Mouse (Mus musculus) forebrain, embryonic 11.5 days (tissue): ENCODE data around the gene Ucp2. TPM values are rescaled to one million over a fixed set of nuclear protein-coding genes. Genes with fewer than 3 reads are reported as not detected.

Source experiments
- ATAC-seq: fragments of 200-750 bp; cut with Nextera tagmentation; replicated peaks from 2 replicates; pipeline ENCODE4 v1.8.0; 2017; ENCODE audit warnings: moderate TSS enrichment; ENCODE audit not compliant: low FRiP score
- DNase-seq: peaks from one replicate; pipeline ENCODE4 v3.0.0-alpha.2; 2017; ENCODE audit warnings: low spot score
- H3K27ac ChIP-seq: fragments of 300-500 bp; sonication (generic); 2 replicates; pipeline ENCODE4 v1.5.1; 2014; ENCODE audit warnings: low read depth, low read length
- H3K27me3 ChIP-seq: fragments of 300-500 bp; sonication (generic); 2 replicates; pipeline ENCODE4 v1.6.1; 2014; ENCODE audit warnings: mild to moderate bottlenecking, low read length, mixed read lengths; ENCODE audit not compliant: control insufficient read depth, insufficient read depth
- H3K36me3 ChIP-seq: fragments of 300-500 bp; sonication (generic); 2 replicates; pipeline ENCODE4 v1.6.1; 2014; ENCODE audit warnings: mild to moderate bottlenecking, low read length, moderate library complexity, mixed read lengths; ENCODE audit not compliant: control insufficient read depth, insufficient read depth
- H3K4me1 ChIP-seq: fragments of 300-500 bp; sonication (generic); replicated peaks from 2 replicates; pipeline ENCODE4 v1.6.1; 2014; ENCODE audit warnings: low read length, mixed read lengths; ENCODE audit not compliant: control insufficient read depth, insufficient read depth
- H3K4me2 ChIP-seq: fragments of 300-500 bp; sonication (generic); 2 replicates; pipeline ENCODE4 v1.6.1; 2014; ENCODE audit warnings: low read depth, mild to moderate bottlenecking, low read length, moderate library complexity, mixed read lengths; ENCODE audit not compliant: severe bottlenecking
- H3K4me3 ChIP-seq: fragments of 300-500 bp; sonication (generic); 2 replicates; pipeline ENCODE4 v1.5.1; 2014; ENCODE audit warnings: low read depth, low read length
- H3K9ac ChIP-seq: fragments of 300-500 bp; sonication (generic); 2 replicates; pipeline ENCODE4 v1.6.1; 2014; ENCODE audit warnings: low read length
- H3K9me3 ChIP-seq: fragments of 300-500 bp; sonication (generic); 2 replicates; pipeline ENCODE4 v1.6.1; 2016; ENCODE audit warnings: low read length, mixed read lengths; ENCODE audit not compliant: control insufficient read depth
- WGBS: fragments of 180-500 bp; shearing (Covaris S2); extraction: QIAGEN DNeasy Blood & Tissue Kit; methylation state at CpG from one replicate; pipeline ENCODE4 v1.1.7; 2014; 5-methylcytosine and 5-hydroxymethylcytosine counted together
- polyA plus RNA-seq: library from polyadenylated mRNA; unstranded; fragments of >200 nt; fragmentation: Nextera tagmentation; extraction: Ambion mirVana; gene quantifications from 2 replicates; pipeline ENCODE4 v1.2.1, GENCODE M21; 2014

Ucp2 gene
- polyA plus RNA-seq, 1 experiment from 2014 or later: 90.4 TPM

DNA sequence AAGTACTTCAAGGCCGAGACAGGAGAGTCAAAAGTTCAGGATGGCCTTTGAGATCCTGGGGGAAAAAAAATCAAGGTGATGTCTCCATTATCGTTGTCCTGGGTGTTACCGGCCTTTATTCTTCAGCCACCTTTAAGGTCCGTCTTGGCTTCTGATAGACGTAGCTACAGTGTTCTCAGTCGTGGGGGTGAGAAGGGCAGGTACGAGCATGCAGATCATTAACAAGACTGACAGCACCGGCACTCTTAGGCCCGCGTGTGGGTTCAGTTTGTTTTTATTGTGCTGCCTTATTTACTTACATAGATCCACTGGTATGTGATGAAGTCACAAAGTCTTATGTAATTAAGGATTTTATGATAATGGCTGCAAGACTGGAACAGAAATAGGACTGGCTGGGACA is 29.4 kb upstream of the Ucp2 start:
- Histone ChIP-seq H3K4me1 (no peaks in the 10 kb centered on the region), H3K36me3 (peaks cover 8% of the 10 kb centered on the region; the same call in 1 of the 2 replicates), H3K4me2 (no peak overlapping the region), H3K27ac (0 out of 2 replicates have a peak overlapping the region, but pooled peaks have one; percentile 8), H3K9me3 (no peaks in the 10 kb centered on the region), H3K27me3 (no peaks in the 10 kb centered on the region), H3K4me3 (no peak overlapping the region), H3K9ac (no peak overlapping the region)
- ATAC-seq (no peak), DNase-seq (no peak)
- 89% methylated on average over 10 of the region's 10 CpGs for WGBS

DNA sequence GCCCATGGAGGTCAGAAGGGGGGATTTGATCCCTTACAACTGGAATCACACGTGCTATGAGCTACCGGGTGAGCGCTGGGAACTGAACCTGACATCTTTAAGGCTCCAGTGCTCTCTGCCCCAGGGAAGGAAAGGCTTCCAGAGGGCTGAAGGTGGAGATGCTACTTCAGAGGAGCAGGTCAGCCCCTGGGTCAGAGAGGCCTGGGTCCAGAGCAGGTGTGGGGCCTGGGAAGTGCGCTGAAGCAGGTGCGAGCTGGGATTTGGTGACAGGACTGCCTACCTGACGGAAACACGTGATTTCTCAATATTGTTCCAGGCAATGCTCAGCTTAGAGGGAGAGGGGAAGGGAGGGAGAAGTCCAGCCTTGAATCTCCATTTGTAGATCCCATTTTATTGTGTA is 28.9 kb upstream of the Ucp2 start:
- Histone ChIP-seq H3K27ac (no peak overlapping the region), H3K27me3 (no peaks in the 10 kb centered on the region), H3K36me3 (peaks cover 8% of the 10 kb centered on the region; the same call in 1 of the 2 replicates), H3K4me3 (no peak overlapping the region), H3K4me1 (no peaks in the 10 kb centered on the region), H3K4me2 (no peak overlapping the region), H3K9me3 (no peaks in the 10 kb centered on the region), H3K9ac (no peak overlapping the region)
- DNase-seq (no peak), ATAC-seq (no peak)
- WGBS: 92% methylated on average over 7 of the region's 7 CpGs

- no peak overlapping the region for H3K27ac ChIP-seq
- no peaks in the 10 kb centered on the region for H3K27me3 ChIP-seq
- DNase-seq: no peak
- no peak overlapping the region for H3K4me3 ChIP-seq
- ATAC-seq: no peak
- peaks cover 3% of the 10 kb centered on the region; the same call in 1 of the 2 replicates for H3K36me3 ChIP-seq
- no peaks in the 10 kb centered on the region for H3K4me1 ChIP-seq
- no peak overlapping the region for H3K9ac ChIP-seq
- no peak overlapping the region for H3K4me2 ChIP-seq
- WGBS: 81% methylated on average over 4 of the region's 4 CpGs
- H3K9me3 ChIP-seq: no peaks in the 10 kb centered on the region
Measured at GRCm38 (mm10) chr7:100465248-100465647, 27.9 kb upstream of the Ucp2 start.

- WGBS: 80% methylated on average over 5 of the region's 5 CpGs
- Histone ChIP-seq H3K27me3 (no peaks in the 10 kb centered on the region), H3K36me3 (no peaks in the 10 kb centered on the region; the same call in 1 of the 2 replicates), H3K4me3 (no peak overlapping the region), H3K9ac (no peak overlapping the region), H3K27ac (peak overlapping the region; percentile 41; the same call in 1 of the 2 replicates), H3K9me3 (no peaks in the 10 kb centered on the region), H3K4me1 (no peaks in the 10 kb centered on the region), H3K4me2 (no peak overlapping the region)
- ATAC-seq (no peak), DNase-seq (no peak)
Measured at GRCm38 (mm10) chr7:100465656-100466309, 27.4 kb upstream of the Ucp2 start.

DNA sequence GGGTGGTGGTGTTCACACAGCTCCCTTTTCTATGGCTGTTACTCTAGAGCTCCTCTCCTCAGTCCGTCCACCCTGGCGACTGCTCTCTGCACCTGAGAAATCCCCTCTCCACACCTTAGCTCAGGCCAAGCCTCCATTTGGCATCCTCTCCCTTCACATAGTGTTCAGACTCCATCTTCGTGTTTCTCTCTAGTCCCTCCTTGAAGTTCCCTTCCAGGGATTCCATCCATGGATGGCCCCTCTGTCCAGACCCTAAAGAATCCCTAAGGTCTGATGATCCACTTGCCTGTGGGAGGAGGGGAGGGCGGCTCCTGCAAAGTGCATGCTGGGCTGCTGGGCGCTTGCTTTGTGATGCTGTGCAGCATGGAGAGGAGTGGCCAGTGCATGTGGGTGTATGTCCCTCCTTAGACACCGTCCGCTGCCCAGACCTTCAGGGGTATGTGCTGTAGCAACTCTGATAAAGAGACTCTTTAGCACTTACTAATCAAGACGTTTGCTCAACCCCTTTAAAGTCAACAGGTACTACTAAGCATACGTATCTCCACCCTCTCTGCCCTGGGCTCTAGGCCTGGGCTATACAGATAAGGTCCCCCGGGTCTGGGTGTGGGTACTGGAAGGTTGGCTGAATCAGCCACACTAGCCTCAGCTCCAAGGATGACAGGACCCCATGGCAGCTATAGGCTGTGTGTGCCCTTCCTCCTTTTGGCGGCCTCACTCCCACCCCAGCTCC is 26.2 kb upstream of the Ucp2 start:
- Histone ChIP-seq H3K4me2 (no peak overlapping the region), H3K4me3 (no peak overlapping the region), H3K9me3 (no peaks in the 10 kb centered on the region), H3K27me3 (no peaks in the 10 kb centered on the region), H3K9ac (no peak overlapping the region), H3K4me1 (no peaks in the 10 kb centered on the region), H3K36me3 (no peaks in the 10 kb centered on the region; the same call in 1 of the 2 replicates), H3K27ac (peak overlapping the region; percentile 64)
- 91% methylated on average over 11 of the region's 11 CpGs for WGBS
- no peak for DNase-seq
- ATAC-seq: peak; percentile 58; the same call in 1 of the 2 replicates

DNA sequence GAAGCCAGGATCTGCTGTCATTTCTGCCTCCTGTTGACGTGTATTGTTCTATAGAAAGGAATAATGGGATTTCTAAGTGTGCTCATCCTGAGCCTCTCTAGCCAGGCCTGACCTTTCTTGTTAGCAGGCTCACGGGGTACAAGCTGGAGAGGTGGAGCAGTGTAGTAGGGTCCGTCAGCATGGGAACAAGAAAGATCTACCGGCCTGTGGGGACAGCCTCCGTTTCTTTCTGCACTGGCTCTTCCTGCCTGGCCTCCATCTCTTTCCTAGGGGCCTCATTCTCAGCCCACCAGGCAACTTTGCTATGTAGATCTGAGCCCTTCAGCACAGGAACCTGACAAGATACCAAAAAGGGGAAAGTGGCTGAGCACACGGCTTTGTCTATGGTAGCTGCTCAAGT is 24.4 kb upstream of the Ucp2 start:
- Histone ChIP-seq H3K36me3 (no peaks in the 10 kb centered on the region; the same call in 1 of the 2 replicates), H3K4me1 (no peaks in the 10 kb centered on the region), H3K9me3 (no peaks in the 10 kb centered on the region), H3K27me3 (no peaks in the 10 kb centered on the region), H3K27ac (no peak overlapping the region), H3K9ac (no peak overlapping the region), H3K4me3 (no peak overlapping the region), H3K4me2 (no peak overlapping the region)
- DNase-seq (no peak), ATAC-seq (no peak)
- 89% methylated on average over 6 of the region's 6 CpGs for WGBS

DNA sequence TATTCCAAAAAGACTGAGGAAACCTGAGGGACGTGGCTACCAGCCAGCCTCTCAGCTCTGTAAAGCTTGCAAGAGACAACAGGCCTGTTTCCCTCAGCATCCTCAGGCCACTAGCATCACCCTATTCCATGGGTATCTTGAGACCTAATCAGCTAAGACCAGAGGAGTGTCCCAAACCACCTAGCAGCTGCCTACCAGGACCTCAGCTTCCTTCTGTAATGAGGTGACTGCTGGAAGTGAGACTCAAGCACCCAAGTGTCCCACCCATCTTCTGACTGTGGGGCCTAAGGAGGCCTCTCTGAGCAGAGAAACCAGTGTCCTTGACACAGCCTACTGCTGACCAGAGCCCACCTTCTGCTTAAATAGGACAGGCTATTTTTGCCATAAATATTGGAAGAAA is 23.6 kb upstream of the Ucp2 start:
- H3K4me1 ChIP-seq: no peaks in the 10 kb centered on the region
- no peak overlapping the region for H3K4me3 ChIP-seq
- 87% methylated on average over 1 of the region's 1 CpGs for WGBS
- no peaks in the 10 kb centered on the region for H3K9me3 ChIP-seq
- no peak overlapping the region for H3K4me2 ChIP-seq
- no peak for ATAC-seq
- no peak overlapping the region for H3K9ac ChIP-seq
- no peak for DNase-seq
- H3K27me3 ChIP-seq: no peaks in the 10 kb centered on the region
- H3K36me3 ChIP-seq: no peaks in the 10 kb centered on the region; the same call in 1 of the 2 replicates
- no peak overlapping the region for H3K27ac ChIP-seq

DNA sequence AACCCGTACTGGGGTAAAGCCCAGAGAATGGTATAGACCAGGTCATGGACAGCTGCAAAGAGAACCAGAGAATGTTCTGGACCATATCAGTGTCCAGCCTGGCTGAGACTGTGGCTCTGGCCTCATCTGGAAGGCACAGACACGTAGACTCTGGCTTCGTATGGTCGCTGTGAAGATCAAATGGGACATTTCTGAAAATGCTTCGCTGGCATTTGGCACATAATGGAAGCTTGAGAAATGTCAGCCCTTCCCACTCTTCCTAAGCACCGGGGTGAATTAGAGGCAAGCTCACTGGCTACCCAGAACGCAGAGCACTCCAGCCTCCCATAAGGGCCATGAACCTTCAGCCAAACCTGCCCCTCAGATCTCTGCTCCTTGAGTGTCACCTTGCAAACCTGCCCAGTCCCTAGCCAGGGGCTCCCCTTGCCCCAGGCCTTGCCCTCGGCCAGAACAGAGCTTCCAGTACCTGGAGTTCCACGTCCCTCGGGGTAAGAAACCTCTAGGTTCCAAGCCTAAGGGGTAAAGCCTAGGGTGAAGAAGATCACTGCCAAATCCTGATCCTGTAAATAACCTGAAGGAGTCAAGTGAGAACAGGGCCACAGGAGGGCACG is 22.2 kb upstream of the Ucp2 start:
- ATAC-seq: no peak
- Histone ChIP-seq H3K9ac (no peak overlapping the region), H3K4me2 (no peak overlapping the region), H3K4me1 (no peaks in the 10 kb centered on the region), H3K36me3 (no peaks in the 10 kb centered on the region; the same call in 1 of the 2 replicates), H3K27ac (no peak overlapping the region), H3K9me3 (no peaks in the 10 kb centered on the region), H3K27me3 (no peaks in the 10 kb centered on the region), H3K4me3 (no peak overlapping the region)
- WGBS: 88% methylated on average over 11 of the region's 11 CpGs
- no peak for DNase-seq
